Mouse (Mus musculus) cerebellum, postnatal 36 days (tissue): ENCODE measurements around the gene Tfeb.

Experiments used
- DNase-seq, 2 experiments: peaks; one replicate each; pipeline ENCODE4 v3.0.0; 2021 to 2022; ENCODE audit warnings: mixed read lengths in 2 of 2

Tfeb gene

GRCm38 (mm10) chr17:47712889-47713571, 23.8 kb upstream of the Tfeb start:
- no peak for DNase-seq

- DNase-seq, result no peak
Measured at GRCm38 (mm10) chr17:47715037-47715436, 21.8 kb upstream of the Tfeb start.

GRCm38 (mm10) chr17:47721183-47721582, 15.6 kb upstream of the Tfeb start:
- DNase-seq, result no peak

- no peak for DNase-seq
Measured at GRCm38 (mm10) chr17:47726566-47726965, 10.3 kb upstream of the Tfeb start, which contains the start of gene Pgc. Gene Pgc, plus strand, starts transcription at chr17:47726842.

DNA sequence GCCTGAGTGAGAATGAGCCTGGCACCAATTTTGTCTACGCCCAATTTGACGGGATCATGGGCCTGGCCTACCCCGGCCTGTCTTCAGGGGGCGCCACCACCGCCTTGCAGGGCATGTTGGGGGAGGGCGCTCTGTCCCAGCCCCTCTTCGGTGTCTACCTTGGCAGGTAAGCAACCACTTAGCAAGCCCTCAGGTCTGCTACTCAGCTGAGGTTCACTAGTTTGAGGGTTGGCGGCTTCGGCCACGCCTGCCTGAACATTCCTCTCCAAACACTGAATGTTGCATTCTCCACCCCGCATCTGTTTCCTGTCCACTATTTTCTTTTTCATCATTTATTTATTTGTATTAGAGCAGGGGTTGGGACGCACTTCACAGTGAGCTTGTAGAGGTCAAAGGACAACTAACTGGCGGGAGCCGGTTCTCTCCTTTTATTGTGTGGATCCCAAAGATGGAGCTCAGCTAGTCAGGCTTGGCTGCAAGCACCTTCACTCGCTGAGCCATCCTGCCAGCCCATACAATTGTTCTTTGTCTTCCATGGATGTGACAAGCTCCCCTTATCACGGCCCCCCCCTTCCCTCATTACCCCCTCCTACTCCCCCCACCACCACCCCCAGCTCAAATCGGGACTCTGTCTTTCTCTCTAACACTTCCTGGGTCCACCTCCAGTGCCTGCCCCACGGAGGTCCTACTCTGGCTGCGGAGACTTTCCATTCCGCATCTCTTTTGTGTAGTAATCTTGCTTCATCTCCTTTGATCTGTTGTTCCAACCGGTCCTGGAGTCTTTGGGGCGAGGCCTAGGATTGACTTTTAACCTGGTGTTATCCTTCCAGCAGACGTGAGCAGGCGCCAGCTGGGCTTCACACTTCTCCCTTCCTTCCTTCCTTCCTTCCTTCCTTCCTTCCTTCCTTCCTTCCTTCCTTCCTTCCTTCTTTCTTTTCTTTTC, 5.9 kb upstream of the Tfeb start:
- no peak for DNase-seq

DNA sequence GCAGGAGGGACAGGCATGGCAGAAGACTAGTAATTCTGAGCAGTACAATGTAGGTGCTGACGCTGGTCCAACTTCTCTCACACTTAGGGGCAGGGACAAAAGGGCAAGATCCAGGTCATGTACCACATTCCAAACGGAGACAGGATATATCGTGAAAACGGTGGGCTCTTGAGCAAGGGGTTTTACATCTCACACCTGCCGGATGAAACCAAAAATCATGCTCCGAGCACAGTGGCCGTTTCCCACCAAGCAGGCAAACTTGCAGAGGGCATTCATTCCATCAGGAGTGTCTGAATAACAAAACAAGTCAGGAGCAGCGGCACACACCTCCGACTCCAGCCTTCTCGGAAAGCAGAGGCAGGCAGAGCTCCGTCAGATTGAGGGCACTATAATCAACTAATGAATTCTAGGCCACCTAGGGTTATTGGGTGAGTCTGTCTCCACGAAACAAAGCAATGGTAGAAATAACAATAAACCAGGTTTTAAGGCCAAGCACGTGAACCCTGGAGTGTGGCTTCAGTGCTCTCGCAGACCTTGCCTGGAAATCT, 1.2 kb upstream of the Tfeb start:
- no peak for DNase-seq

- DNase-seq, result peak; percentile 77 to 83
Measured at GRCm38 (mm10) chr17:47737271-47738065, 638 bp downstream of the Tfeb start.

DNA sequence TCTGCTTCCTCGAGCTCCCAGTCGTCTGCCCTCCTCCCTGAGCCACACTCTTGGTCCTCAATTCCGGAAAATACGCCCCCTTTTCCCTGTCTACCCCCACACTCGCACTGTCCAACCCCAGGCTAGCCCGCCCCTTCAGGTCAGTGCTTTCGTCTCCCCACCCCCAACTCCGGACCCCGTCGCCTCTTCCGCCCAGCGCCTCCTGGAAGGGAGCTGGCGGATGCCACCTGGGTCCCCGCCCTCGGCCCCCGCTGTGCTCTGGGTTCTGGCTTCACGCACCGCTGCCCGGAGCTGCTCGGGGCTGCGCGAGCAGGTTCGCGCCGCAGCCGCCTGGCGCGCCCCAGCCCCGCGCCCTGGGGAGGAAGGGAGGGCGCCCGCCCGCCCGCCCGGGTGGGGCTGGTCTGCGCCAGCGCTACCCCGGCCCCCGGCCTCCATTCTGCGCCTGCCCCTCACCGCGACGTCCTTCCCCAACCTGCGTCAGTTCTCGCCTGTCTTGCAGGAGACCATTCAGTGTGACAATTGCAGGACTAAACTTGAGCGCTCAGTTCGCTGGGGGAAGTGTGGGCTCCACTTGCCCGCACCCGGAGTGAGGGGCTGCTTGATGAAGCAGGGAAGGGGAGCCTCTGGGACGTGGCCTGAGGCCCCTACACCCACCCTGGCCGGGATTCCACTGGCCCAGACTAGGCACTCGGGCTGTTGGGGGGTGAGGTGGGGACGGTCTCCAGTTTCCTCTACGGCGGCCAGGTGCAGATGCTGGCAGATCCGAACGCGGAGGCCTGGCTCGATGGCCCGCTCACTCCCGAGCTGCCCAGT, 1.4 kb downstream of the Tfeb start:
- DNase-seq, result peak; percentile 37 to 52

GRCm38 (mm10) chr17:47738879-47739798, 2.3 kb downstream of the Tfeb start:
- no peak for DNase-seq

DNA sequence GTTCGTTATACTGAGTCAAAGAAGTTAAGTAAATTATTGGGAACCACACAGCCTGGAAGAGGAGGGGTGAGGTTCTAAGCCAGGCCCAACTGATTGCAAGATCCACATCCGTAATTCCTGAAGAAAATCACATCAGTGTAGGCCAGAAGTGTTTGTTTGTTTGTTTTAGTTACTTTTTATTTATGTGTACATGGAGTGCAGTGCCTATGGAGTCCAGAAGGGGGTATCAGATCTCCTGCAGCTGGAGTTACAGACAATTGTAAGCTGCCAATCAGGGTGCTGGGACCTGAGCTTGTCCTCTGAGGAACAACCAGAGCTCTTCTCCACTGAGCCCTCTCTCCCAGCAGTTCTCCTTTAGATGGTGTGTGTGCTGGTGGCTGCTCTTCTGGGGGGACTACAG, 3.4 kb downstream of the Tfeb start:
- DNase-seq, result no peak

GRCm38 (mm10) chr17:47742991-47743734, 6.3 kb downstream of the Tfeb start:
- no peak for DNase-seq

DNA sequence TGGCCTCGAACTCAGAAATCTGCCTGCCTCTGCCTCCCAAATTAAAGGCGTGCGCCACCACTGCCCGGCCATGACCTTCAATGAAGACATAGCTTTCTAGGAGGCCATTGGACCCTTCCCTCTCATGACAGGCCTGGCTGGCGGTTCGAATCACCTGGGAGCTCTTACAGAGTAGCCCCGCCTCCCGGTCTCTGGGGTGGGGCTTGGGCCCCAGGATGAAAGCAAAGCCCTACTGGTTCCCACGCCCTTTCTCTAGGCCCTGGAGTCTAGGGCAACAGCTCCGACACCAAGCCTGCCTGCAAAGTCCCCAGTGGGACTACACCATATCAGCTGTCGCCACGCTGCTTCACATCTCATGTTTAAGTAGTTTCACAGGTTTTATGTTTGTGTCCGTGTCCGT, 7.3 kb downstream of the Tfeb start:
- DNase-seq, result no peak

- no peak for DNase-seq
Measured at GRCm38 (mm10) chr17:47744746-47745368, 8.0 kb downstream of the Tfeb start.

DNA sequence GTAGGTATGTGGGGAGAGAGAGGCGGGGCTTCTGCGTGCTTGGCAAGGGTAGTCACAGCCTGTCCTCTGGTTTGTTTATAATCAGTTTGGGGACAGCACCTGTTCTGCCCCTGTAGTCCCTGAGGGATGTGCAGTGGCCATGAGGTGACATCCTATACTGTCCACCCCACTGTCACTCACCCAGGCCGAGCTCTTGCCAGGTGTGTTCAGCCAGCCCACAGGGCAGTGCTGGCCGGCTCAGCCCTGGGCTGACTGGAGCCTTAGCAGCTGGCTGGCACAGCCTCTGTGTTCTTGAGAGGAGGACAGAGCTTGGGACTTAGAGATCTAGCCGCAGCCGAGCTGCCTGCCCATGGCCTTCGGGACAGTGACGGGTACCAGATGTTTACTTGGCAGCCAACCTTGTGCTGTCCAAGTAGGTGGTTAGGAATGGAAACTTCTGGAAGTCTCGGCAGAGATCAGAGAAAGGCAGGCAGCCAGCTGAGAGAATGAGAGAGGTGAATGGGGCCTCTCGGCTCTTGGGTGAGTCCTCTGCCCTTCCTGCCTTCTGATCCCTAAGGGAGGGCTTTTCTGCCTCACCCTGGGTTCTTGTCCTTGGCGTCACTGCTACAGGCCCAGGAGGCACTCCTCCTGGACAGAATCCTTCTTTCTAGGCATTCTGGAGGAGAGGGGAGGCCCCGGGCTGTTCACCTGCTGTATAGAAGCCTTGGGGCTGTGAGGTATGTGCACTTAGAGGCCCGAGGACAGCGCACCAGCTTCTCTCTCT, 12.1 kb downstream of the Tfeb start:
- DNase-seq, result no peak

DNA sequence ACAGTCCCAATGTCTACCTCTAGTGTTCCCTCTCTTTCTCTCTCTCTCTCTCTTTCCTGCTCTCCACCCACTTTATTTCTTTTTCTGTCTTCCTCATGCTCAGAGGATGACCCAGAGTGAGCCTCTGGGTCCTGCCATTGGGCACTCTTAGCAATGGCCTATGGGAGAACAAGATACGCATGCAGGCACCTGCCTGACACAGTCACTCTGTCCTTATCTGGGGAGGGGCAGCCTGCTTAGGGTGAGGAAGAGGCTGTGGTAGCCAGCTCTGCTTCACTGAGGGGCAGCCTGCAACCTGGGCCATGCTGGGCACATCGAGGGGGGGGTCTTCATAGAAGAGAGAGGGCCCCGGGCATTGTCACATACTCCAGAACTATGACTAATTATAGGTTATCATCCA, 12.8 kb downstream of the Tfeb start:
- DNase-seq, result no peak

DNA sequence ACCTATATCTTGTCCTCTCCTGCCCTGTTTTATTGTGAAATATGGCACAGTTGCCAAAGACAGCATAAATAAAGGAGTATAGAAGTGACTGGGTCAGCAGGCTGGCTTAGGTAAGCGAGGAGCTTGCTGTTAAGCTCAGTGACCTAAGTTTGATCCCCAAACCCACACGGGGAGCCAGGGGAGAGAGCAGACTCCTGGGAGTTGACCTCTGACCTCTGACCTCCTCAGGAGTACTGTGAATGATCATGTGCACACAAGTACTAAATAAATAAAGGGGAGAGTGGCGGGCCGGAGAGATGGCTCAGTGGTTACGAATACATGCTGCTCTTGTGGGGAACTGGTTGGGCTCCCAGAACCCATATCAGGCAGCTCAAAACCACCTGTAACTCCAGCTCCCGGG, 13.3 kb downstream of the Tfeb start:
- DNase-seq, result no peak

DNA sequence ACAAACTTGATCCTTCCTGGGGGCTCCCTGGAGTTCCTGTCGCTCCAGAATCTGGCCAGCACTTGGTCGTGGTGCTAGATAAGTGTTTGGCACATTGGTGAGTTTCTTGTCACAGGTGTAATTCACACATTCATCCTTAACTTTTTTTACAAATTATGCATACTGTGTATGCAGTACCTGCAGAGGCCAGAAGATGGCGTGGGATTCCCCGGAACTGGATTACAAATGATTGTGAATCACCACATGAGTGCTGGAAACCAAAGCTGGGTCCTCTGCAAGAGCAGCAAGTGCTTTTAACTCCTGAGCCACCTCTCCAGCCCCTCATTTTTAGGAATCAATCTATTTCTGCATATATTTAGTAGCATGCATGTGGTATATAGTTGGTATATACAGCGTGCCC, 15.0 kb downstream of the Tfeb start:
- no peak for DNase-seq

- DNase-seq, result no peak
Measured at GRCm38 (mm10) chr17:47753130-47753775, 16.4 kb downstream of the Tfeb start.
